Mouse (Mus musculus) kidney, embryonic 15.5 days (tissue): ENCODE measurements around the gene Cmss1. TPM values are rescaled to one million over a fixed set of nuclear protein-coding genes. Genes with fewer than 3 reads are reported as not detected.
"Not testable (repeated sequence)": the region's sequence is repeated elsewhere in the genome, so short reads cannot be mapped to it uniquely, and the experiment has no call there.

ENCODE experiments used
- ATAC-seq: fragments of 200-750 bp; cut with Nextera tagmentation; replicated peaks from 2 replicates; pipeline ENCODE4 v1.8.0; 2017; ENCODE audit warnings: moderate TSS enrichment; ENCODE audit not compliant: low FRiP score
- H3K27ac ChIP-seq: fragments of 300-500 bp; sonication (generic); 2 replicates; pipeline ENCODE4 v1.5.1; 2015; ENCODE audit warnings: mild to moderate bottlenecking, inconsistent platforms
- H3K27me3 ChIP-seq: fragments of 300-500 bp; sonication (generic); 2 replicates; pipeline ENCODE4 v1.6.1; 2015; ENCODE audit warnings: inconsistent platforms
- H3K36me3 ChIP-seq: fragments of 300-500 bp; sonication (generic); 2 replicates; pipeline ENCODE4 v1.6.1; 2015; ENCODE audit warnings: inconsistent platforms
- H3K4me1 ChIP-seq: fragments of 300-500 bp; sonication (generic); 2 replicates; pipeline ENCODE4 v1.6.1; 2015; ENCODE audit warnings: inconsistent platforms
- H3K4me2 ChIP-seq: fragments of 300-500 bp; sonication (generic); 2 replicates; pipeline ENCODE4 v1.6.1; 2015; ENCODE audit warnings: moderate library complexity, mild to moderate bottlenecking, inconsistent platforms
- H3K4me3 ChIP-seq: fragments of 300-500 bp; sonication (generic); replicated peaks from 2 replicates; pipeline ENCODE4 v1.5.1; 2015; ENCODE audit warnings: mild to moderate bottlenecking, inconsistent platforms
- H3K9ac ChIP-seq: fragments of 300-500 bp; sonication (generic); 2 replicates; pipeline ENCODE4 v1.6.1; 2015; ENCODE audit warnings: mild to moderate bottlenecking, inconsistent platforms
- H3K9me3 ChIP-seq: fragments of 300-500 bp; sonication (generic); replicated peaks from 2 replicates; pipeline ENCODE4 v1.6.1; 2016; ENCODE audit warnings: inconsistent platforms
- WGBS: fragments of 180-500 bp; shearing (Covaris S2); methylation state at CpG from one replicate; pipeline ENCODE4 v1.1.7; 2015; ENCODE audit warnings: mixed read lengths; 5-methylcytosine and 5-hydroxymethylcytosine counted together
- polyA plus RNA-seq: library from polyadenylated mRNA; unstranded; fragments of >200 nt; fragmentation: Nextera tagmentation; extraction: Ambion mirVana; gene quantifications from 2 replicates; pipeline ENCODE4 v1.2.1, GENCODE M21; 2015

The Cmss1 gene
- polyA plus RNA-seq, 1 experiment from 2014 or later, result 60.8 TPM

DNA sequence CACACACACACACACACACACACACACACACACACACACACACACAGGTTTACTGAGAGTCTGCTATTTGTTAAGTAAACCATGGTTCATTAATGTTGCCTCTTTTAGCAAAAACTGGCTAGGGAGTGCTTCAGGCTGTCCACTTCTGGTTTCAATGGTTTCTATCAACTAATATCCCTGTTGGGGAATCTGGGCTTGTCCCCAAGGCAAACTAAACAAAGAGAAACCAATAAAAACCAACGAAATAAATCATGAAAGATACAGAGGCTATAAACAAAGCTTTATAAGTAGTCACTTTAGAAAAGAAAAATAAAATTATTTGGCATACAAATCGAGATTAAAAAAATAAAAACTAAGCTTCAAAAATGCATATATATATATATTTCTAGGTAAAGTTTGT lies 214.2 kb downstream of the Cmss1 start:
- Histone ChIP-seq H3K27me3 (no peaks in the 10 kb centered on the region), H3K4me1 (peaks cover 15% of the 10 kb centered on the region), H3K4me3 (no peak overlapping the region), H3K9ac (no peak overlapping the region), H3K9me3 (no peaks in the 10 kb centered on the region), H3K4me2 (no peak overlapping the region), H3K27ac (peak overlapping the region; percentile 86), H3K36me3 (no peaks in the 10 kb centered on the region)
- WGBS, result 65% methylated on average over 2 of the region's 2 CpGs
- no peak for ATAC-seq

- H3K4me3 ChIP-seq, H3K9me3 ChIP-seq, H3K4me2 ChIP-seq, H3K9ac ChIP-seq, ATAC-seq, H3K36me3 ChIP-seq, H3K4me1 ChIP-seq, H3K27me3 ChIP-seq, H3K27ac ChIP-seq: not testable (repeated sequence)
- WGBS, result 27% methylated on average over 28 of the region's 39 CpGs
Measured at GRCm38 (mm10) chr16:57391171-57391570, 215.5 kb downstream of the Cmss1 start.

GRCm38 (mm10) chr16:57389566-57390251 lies 217.0 kb downstream of the Cmss1 start:
- H3K9ac ChIP-seq, result no peak overlapping the region
- no peaks in the 10 kb centered on the region for H3K9me3 ChIP-seq
- no peak overlapping the region for H3K4me3 ChIP-seq
- H3K4me2 ChIP-seq, result no peak overlapping the region
- H3K36me3 ChIP-seq, result no peaks in the 10 kb centered on the region
- H3K4me1 ChIP-seq, result peaks cover 8% of the 10 kb centered on the region
- H3K27ac ChIP-seq, result no peak overlapping the region
- whole genome bisulfite sequencing, result 89% methylated on average over 15 of the region's 15 CpGs
- no peaks in the 10 kb centered on the region for H3K27me3 ChIP-seq
- ATAC-seq, result no peak

DNA sequence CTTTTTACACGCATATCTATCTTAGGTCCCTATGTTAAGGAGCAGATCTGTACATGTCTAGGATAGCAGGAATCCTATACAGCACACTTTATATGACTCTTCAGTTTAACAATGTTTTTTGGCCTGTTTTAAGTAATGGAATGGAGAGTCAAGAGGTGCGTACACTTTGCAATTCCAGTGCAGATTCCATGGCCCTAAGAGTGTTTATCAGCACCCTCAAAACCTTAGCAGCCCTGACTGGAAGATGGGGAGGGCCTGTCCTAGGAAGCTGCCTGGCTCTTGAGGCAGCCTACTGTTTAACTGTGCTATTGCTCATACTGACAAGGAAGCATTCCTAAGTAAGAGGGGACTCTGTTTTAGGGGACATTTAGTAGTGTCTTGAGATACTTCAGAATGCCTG lies 222.4 kb downstream of the Cmss1 start:
- WGBS, result 78% methylated on average over 2 of the region's 2 CpGs
- Histone ChIP-seq H3K27me3 (no peaks in the 10 kb centered on the region), H3K27ac (peak overlapping the region; percentile 28), H3K4me1 (peaks cover 5% of the 10 kb centered on the region; the same call in 1 of the 2 replicates), H3K4me3 (no peak overlapping the region), H3K36me3 (no peaks in the 10 kb centered on the region), H3K9me3 (no peaks in the 10 kb centered on the region), H3K4me2 (no peak overlapping the region), H3K9ac (no peak overlapping the region)
- no peak for ATAC-seq

DNA sequence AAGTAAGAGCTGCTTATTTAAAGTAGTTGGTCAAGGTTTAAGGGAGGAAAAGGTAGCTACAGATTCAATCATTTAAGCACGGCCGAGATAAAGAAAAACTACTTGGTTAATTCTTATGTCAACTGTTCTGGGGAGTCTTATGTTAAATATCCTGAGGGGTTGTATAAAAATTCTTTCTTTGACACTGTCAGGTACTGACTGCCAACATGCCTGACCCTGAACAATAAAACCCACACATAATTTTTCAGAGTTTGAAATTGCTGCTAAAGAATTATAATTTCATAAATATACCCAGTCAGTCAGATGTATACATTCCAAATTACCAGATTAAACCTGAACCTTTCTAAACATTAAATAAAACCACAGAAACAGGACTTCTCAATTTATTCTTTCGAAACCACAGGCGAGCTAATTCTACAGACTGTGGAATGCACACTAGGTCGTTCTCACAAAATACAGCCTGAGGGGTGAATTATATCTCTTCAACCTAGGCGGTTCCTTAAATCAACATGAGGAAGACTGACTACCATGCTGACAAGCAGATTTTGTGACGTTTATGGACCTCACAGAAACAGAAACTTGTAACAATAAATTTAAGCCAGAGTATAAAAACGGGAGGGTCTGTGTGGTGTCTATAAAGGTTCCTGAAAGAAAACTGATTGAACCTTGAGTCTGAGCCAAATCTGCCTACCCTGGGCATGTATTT lies 223.2 kb downstream of the Cmss1 start:
- no peaks in the 10 kb centered on the region for H3K9me3 ChIP-seq
- 0 out of 2 replicates have a peak, but pooled peaks have one; percentile 47 for ATAC-seq
- no peak overlapping the region for H3K4me3 ChIP-seq
- no peak overlapping the region for H3K9ac ChIP-seq
- H3K4me1 ChIP-seq, result peaks cover 5% of the 10 kb centered on the region; the same call in 1 of the 2 replicates
- H3K27ac ChIP-seq, result peak overlapping the region; percentile 52
- no peak overlapping the region for H3K4me2 ChIP-seq
- H3K27me3 ChIP-seq, result no peaks in the 10 kb centered on the region
- WGBS, result 40% methylated on average over 8 of the region's 8 CpGs
- no peaks in the 10 kb centered on the region for H3K36me3 ChIP-seq

- Histone ChIP-seq H3K9me3 (no peaks in the 10 kb centered on the region), H3K27ac (no peak overlapping the region), H3K36me3 (no peaks in the 10 kb centered on the region), H3K4me1 (peaks cover 5% of the 10 kb centered on the region; the same call in 1 of the 2 replicates), H3K27me3 (no peaks in the 10 kb centered on the region), H3K9ac (no peak overlapping the region), H3K4me2 (no peak overlapping the region), H3K4me3 (no peak overlapping the region)
- no peak for ATAC-seq
- WGBS, result 91% methylated on average over 9 of the region's 9 CpGs
Measured at GRCm38 (mm10) chr16:57378631-57379330, 227.9 kb downstream of the Cmss1 start.

- 85% methylated on average over 7 of the region's 7 CpGs for WGBS
- no peak for ATAC-seq
- Histone ChIP-seq H3K4me1 (peaks cover 3% of the 10 kb centered on the region), H3K9me3 (no peaks in the 10 kb centered on the region), H3K36me3 (no peaks in the 10 kb centered on the region), H3K27me3 (no peaks in the 10 kb centered on the region), H3K4me2 (no peak overlapping the region), H3K9ac (no peak overlapping the region), H3K4me3 (no peak overlapping the region), H3K27ac (no peak overlapping the region)
Measured at GRCm38 (mm10) chr16:57375248-57375837, 231.3 kb downstream of the Cmss1 start.

GRCm38 (mm10) chr16:57372156-57372555 lies 234.5 kb downstream of the Cmss1 start:
- no peak for ATAC-seq
- Histone ChIP-seq H3K4me3 (no peak overlapping the region), H3K4me2 (no peak overlapping the region), H3K27me3 (no peaks in the 10 kb centered on the region), H3K9ac (no peak overlapping the region), H3K36me3 (no peaks in the 10 kb centered on the region), H3K9me3 (no peaks in the 10 kb centered on the region), H3K4me1 (peaks cover 28% of the 10 kb centered on the region), H3K27ac (no peak overlapping the region)
- 34% methylated on average over 3 of the region's 3 CpGs for WGBS

DNA sequence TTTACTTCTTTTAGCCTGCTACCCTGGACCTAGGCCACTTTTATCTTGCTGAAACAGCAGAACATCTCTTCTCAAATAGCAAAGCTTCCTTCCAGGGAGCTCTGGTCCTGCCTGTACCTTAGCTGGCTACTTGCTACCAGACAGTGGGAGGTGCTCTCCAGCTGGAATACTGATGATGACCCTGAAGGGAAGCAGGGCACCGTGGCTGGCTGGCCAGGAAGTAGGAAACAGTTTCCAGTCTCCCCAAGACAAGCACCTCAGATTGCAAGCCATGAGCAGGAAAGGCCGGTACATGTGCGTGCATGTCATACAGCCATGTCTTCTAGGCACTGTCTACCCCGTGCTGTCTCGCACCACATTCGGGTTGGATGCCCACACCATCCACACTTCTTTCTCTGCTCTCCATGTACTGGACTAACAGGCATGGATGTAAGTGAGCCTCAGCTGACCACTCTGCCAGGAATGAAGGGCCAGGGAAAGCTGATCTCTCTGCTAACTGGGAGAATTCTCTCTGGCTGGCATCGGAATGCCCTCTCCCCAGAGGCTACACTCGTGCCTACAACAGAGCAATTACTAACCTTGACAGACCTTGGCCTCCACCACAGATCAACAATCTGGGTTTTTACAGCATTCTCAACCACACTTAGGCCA lies 236.7 kb downstream of the Cmss1 start:
- no peak for ATAC-seq
- Histone ChIP-seq H3K4me2 (no peak overlapping the region), H3K9me3 (no peaks in the 10 kb centered on the region), H3K36me3 (no peaks in the 10 kb centered on the region), H3K9ac (no peak overlapping the region), H3K4me1 (peaks cover 46% of the 10 kb centered on the region), H3K27ac (peak overlapping the region; percentile 42; the same call in 1 of the 2 replicates), H3K27me3 (no peaks in the 10 kb centered on the region), H3K4me3 (no peak overlapping the region)
- WGBS, result 57% methylated on average over 8 of the region's 8 CpGs

DNA sequence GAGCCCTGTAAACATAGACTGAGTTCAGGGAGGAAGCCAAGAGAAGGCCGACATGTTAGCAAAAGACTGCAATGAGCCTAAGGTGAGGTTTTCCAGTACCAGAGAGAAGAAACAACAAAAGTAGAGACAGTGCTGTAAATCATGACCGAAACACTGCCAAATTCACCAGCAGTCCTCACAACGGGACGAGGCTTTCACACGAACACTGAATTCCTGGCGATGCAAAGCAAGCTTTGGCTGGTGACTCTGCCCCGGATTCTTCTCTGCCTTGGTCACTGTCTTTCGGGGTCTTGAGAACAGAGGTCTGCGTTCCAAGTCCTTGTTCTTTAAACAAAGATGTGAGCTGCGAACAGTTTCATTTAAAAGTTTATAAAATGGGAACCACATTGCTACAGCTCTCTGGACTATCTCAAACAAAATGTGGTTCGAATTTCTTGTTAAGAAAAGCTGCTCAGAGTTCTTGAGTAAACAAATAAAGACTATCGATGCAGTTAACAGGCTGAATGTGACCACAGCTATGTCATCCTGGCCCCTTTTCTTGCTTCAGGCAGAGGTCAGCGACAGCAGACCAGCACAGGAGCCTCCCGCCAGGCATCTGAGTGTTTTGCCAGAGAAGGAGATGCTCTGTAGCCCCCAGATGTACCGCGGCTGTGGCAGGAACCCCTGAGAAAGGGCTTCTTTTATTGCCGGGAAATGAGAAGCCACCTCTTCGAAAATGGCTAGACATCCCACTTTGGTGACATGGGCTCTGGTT lies 239.5 kb downstream of the Cmss1 start:
- H3K4me3 ChIP-seq, result no peak overlapping the region
- peaks cover 66% of the 10 kb centered on the region for H3K4me1 ChIP-seq
- H3K9me3 ChIP-seq, result no peaks in the 10 kb centered on the region
- no peak; the same call in 1 of the 2 replicates for ATAC-seq
- no peaks in the 10 kb centered on the region for H3K36me3 ChIP-seq
- peak overlapping the region; percentile 76 for H3K27ac ChIP-seq
- no peak overlapping the region for H3K9ac ChIP-seq
- H3K4me2 ChIP-seq, result no peak overlapping the region; the same call in 1 of the 2 replicates
- 25% methylated on average over 18 of the region's 18 CpGs for WGBS
- no peaks in the 10 kb centered on the region; the same call in 1 of the 2 replicates for H3K27me3 ChIP-seq

DNA sequence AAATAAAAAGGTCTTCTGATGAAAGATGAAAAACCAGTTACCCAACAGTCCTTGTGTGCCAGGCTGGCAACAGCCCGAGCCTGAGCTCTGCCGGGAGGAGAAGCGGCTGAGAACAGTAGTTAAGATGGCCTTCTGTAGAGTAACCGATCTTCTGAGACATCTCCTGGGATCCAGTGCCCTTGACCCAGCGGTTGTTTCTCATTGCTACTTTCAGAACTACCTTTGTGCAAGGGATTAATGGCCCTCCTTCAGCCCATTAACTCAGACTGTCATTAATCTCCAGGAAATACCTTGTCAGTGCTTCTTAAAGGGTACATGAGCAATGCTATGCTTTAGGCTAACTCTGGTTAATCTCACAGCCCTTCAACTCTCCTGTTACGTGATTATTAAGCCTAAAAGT lies 240.5 kb downstream of the Cmss1 start:
- Histone ChIP-seq H3K4me1 (peaks cover 66% of the 10 kb centered on the region), H3K27ac (peak overlapping the region; percentile 61), H3K27me3 (no peaks in the 10 kb centered on the region; the same call in 1 of the 2 replicates), H3K9ac (no peak overlapping the region), H3K4me2 (no peak overlapping the region), H3K9me3 (no peaks in the 10 kb centered on the region), H3K4me3 (no peak overlapping the region), H3K36me3 (no peaks in the 10 kb centered on the region)
- ATAC-seq, result peak; percentile 72
- 15% methylated on average over 6 of the region's 6 CpGs for WGBS
